Mouse (Mus musculus) naive thymus-derived CD4-positive, alpha-beta T cell, adult 2 months (primary cell): Measurements from ENCODE around the gene Mmachc.
"Not testable (repeated sequence)": the region's sequence is repeated elsewhere in the genome, so short reads cannot be mapped to it uniquely, and the experiment has no call there.

Source experiments
- DNase-seq: peaks from one replicate; pipeline ENCODE4 v3.0.0-alpha.2; 2011; ENCODE audit warnings: low read depth

The Mmachc gene

DNA sequence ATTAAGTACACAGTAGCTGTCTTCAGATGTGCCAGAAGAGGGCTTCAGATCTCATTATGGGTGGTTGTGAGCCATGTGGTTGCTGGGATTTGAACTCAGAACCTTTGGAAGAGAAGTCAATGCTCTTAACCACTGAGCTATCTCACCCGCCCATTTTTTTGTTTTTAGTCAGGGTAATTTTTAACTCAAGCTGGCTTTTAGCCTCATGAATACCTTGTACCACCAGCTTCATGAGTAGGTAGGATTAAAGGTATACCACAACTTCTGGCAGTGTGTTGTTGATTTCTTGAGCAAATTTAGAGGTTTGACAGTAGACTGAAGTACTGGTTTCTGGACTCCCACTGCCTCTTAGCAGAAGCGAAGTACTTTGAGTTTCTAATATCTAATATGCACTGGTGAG is 16.1 kb downstream of the Mmachc start:
- DNase-seq: no peak

GRCm38 (mm10) chr4:116689309-116689876 is 18.8 kb downstream of the Mmachc start:
- DNase-seq: no peak

DNA sequence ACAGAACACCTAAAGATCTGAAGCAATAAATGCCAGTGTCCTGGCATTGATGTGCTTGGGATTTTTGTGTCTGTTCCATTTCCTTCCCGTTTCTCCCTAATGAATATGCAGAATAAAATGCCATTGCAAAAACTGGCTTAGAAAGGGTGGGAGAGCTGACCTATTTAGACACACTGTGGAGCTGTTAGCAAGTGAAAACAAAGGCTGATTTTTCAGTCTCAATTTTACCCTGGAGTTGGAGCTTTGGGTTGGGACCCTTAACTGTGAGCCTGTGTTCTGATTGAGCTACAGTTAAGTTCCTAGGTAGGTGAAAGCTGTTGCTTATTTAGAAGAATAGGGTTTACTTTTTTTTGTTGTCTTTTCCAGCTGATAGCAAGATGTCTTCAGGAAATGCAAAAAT is 21.2 kb downstream of the Mmachc start:
- DNase-seq: no peak

GRCm38 (mm10) chr4:116685402-116686061 is 22.7 kb downstream of the Mmachc start, which contains the start of gene Prdx1:
Gene Prdx1, plus strand, starts transcription at chr4:116685544.
- DNase-seq: peak; percentile 96

- no peak for DNase-seq
Observed at GRCm38 (mm10) chr4:116684665-116685064, 23.5 kb downstream of the Mmachc start.

DNA sequence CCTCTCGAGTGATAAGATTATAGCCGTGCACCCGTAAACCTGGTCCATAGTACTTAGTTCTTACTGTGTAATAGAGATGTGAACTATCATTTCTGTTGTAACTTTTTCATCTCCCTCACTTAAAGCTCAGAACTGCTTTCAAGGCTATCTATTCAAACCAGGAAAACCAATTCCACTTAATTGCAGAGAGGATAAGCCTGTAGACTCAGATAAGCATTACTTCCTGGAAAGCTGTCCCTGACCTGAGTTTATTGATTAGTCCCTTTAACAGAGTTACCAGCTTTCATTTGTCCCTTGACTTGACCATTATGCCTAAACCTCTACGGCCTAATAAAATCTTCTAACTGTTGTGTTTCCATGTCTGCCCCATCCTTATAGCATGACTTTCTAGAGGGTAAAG is 24.2 kb downstream of the Mmachc start:
- DNase-seq: no peak

DNA sequence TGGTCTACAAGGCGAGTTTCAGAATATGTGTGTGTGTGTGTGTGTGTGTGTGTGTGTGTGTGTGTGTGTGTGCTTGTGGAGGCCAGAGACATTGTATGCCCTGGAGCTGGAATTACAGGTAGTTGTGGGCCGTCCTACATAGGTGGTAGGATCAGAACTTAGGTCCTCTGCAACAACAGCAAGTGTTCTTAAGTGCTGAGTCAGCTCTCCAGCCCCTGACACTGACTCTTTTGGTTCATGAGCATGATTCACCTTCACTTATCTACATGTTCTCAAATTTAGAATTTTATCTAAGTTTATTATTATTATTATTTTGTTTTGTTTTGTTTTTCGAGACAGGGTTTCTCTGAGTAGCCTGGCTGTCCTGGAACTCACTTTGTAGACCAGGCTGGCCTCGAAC is 27.7 kb downstream of the Mmachc start:
- not testable (repeated sequence) for DNase-seq

DNA sequence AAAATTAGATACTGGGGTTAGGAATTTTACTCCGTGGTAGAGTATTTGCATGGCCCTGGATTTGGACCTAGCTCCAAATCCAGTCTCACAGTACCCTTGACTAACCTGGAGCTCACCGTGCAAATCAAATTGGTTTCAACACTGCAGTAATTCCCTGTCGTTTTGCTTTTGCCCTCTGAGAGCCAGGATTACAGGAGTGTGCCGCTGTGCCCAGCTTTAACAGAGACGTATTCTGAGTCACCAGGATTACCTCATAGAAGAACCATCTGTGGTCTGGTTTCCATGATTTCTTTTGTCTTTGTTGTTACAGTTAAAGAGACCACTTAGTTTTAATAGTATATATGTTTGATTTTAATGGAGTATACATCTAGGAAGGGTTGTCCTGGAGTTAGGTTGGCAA is 29.1 kb downstream of the Mmachc start:
- no peak for DNase-seq

DNA sequence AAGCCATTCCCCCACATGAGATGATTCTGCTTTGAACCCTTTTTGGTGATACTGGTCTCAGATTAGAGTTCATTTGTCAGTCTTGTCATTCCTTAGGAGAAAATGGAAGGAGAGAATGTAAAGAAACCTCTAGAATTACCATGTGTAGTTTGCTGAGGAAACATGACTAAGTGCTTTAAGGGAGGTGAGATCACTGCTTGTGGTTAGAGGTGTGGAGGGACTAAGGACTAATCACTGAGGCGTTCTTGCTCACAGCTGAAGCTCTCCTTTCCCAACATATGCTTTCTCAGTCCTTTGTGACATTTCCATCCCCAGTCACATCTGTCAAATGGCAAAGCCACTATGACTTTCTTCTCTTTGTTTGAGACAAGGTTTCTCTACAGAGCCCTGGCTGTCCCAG is 30.4 kb downstream of the Mmachc start:
- no peak for DNase-seq

GRCm38 (mm10) chr4:116676027-116676426 is 32.2 kb downstream of the Mmachc start:
- DNase-seq: no peak

GRCm38 (mm10) chr4:116674761-116675160 is 33.4 kb downstream of the Mmachc start:
- DNase-seq: not testable (repeated sequence)

GRCm38 (mm10) chr4:116672785-116673184 is 35.4 kb downstream of the Mmachc start:
- DNase-seq: no peak

GRCm38 (mm10) chr4:116669291-116669690 is 38.9 kb downstream of the Mmachc start:
- DNase-seq: no peak

DNA sequence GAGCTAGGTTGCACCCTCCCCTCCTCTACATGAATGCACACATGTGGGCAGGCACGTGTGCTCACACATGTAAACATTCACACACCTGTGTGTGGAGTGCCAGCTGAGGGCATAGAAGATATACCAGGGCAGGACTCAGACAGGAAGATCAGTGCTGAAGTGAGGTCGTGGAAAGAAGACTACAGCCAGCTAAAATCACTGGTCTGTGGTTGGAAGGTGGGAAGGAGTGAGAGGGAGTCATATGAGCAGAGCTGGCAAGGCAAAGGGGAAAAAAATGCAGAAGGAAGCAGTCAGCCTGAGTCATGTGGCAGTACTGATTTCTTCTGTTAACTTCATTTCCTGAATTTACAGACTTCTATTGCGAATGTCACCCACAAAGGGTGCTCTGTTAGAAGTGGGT is 40.1 kb downstream of the Mmachc start:
- DNase-seq: no peak

- DNase-seq: no peak
Observed at GRCm38 (mm10) chr4:116666625-116667024, 41.6 kb downstream of the Mmachc start.

GRCm38 (mm10) chr4:116661998-116662397 is 46.2 kb downstream of the Mmachc start:
- DNase-seq: no peak

DNA sequence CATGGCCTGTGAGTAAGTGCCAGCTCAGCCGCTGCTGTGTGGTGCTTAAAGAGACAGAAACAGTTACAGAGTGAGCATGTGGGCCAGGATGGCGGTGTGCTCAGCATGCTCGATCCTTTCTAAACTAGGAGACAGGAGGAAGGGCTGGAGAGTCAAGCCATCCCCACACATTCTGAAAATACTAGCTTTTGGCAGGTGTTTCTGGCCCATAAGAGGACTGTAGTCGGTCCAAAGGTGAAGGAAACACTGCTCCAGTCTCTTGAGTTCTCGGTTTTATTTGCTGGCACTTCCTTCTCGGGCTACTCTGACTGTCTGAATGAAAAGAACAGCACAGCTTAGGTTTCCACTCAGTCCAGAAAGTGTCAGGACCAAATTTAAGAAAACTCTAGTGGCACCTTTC is 47.4 kb downstream of the Mmachc start:
- DNase-seq: no peak

DNA sequence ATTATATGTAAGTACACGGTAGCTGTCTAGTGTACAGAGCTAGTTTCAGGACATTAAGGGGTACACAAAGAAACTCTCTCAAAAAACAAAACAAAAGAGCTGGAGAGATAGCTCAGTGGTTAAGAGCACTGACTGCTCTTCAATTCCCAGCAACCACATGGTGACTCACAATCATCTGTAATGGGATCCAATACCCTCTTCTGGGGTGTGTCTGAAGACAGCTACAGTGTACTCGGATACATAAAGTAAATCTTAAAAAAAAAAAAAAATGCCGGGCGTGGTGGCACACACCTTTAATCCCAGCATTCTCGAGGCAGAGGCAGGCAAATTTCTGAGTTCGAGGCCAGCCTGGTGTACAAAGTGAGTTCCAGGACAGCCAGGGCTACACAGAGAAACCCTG is 48.3 kb downstream of the Mmachc start:
- DNase-seq: not testable (repeated sequence)

- no peak for DNase-seq
Observed at GRCm38 (mm10) chr4:116659474-116659873, 48.7 kb downstream of the Mmachc start.

GRCm38 (mm10) chr4:116657971-116658370 is 50.2 kb downstream of the Mmachc start:
- DNase-seq: no peak

DNA sequence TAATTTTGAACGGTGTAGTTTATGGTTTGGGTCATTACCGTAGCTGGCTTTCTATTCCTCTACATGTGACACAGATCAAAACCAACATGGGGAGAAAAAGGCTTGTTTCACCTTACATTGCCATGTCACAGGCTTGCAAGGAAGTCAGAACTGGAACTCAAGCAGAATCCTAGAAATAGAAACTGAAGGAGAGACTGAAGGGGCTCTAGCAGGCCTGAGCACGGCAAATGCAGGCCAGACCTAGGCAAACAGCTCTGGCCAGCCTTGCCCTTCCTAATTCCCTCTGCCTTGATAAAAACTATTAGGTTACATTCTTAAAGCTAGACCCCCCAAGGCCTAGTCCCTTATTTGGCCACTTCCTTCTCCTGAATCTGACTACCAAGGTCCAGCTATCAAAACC is 52.5 kb downstream of the Mmachc start:
- no peak for DNase-seq

DNA sequence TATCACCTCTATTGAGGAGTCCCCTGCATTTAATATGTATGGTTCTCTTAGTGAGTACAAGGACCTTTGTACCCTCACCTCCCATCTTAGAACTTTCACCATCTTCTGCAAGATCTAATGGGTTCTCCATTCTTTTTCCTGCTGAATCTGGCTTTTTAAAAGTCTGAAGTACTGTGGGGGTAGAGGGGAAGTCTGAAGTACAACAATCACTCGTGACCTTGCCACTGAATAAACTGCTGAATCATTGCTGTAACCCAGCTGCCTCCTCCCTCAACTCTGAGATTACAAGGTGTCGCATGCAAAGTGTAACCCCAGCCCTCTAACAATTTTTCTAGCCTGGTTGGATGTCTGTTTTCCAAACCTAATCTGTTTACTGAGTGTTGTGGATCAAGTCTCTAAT is 53.1 kb downstream of the Mmachc start:
- DNase-seq: no peak

DNA sequence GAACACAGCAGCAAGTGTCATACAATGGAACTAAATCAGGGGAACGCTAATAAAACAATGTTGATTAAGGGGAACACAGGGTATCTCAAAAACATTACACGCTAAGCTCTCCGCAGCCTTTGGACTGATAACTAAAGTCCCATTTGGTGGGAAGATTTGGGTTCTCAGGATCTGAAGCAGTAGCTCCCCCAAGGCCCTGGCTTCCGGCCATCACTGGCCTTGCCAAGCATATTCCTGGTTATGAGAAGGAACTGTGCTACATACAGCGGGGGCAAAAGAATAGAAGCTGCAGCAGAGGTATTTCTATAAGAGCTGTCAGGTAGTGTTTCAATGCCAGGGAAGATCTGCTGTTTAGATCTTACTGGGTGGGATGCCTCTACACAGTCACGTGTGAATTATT is 55.0 kb downstream of the Mmachc start:
- DNase-seq: no peak
